23 mouse cellular contexts compared by ENCODE assay signal in the genomic region with DNA sequence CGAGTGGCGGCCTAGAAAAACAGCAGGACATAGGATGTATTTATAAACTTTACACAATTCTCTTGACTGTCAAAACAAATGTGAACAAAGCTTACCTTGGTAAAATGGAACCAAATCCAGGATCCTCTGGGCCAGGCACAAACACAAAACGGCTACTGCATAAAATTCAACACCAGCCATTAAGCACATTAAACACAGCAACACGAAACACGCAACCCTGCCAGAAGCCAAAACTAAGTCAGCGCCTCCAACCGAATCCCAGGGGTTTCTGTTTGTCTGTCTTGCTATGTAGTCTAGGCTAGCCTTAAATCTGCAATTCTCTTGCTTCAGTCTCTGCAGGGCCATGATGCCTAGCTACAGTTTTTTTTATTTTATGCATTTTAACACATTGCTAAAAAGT. TPM values are rescaled to one million over a fixed set of nuclear protein-coding genes. Genes with fewer than 3 reads are reported as not detected.
"Had no signal": no experiment of that assay in that cellular context is flagged by ENCODE, and none has a peak within 500 bp of the region (broad histone marks: within the 10 kb centered on the region; RNA-seq: fewer than 3 reads in every experiment).

No protein-coding gene starts in this region.

- H3K27me3 ChIP-seq: heart, embryonic 12.5 days; hindbrain, embryonic 13.5 days; hindbrain, embryonic 15.5 days; kidney, embryonic 15.5 days; limb, embryonic 13.5 days; limb, embryonic 15.5 days; liver, embryonic 12.5 days had no signal

- H3K4me2 ChIP-seq: heart, embryonic 12.5 days; hindbrain, embryonic 13.5 days; hindbrain, embryonic 15.5 days; kidney, embryonic 15.5 days; limb, embryonic 13.5 days; limb, embryonic 15.5 days; liver, embryonic 12.5 days had no signal

- H3K36me3 ChIP-seq: hindbrain, embryonic 13.5 days; hindbrain, embryonic 15.5 days had no signal

- ATAC-seq: hindbrain, postnatal 0 days; intestine, embryonic 16.5 days; liver, embryonic 12.5 days had no signal

- H3K27ac ChIP-seq: heart, adult 2 months; hindbrain, embryonic 13.5 days; hindbrain, embryonic 15.5 days; hindbrain, postnatal 0 days; kidney, embryonic 15.5 days; kidney, postnatal 0 days; limb, embryonic 13.5 days; limb, embryonic 15.5 days; liver, embryonic 12.5 days had no signal

- H3K9ac ChIP-seq: heart, embryonic 12.5 days; hindbrain, embryonic 13.5 days; hindbrain, embryonic 15.5 days; kidney, embryonic 15.5 days; limb, embryonic 13.5 days; limb, embryonic 15.5 days; liver, embryonic 12.5 days had no signal

- H3K4me1 ChIP-seq: hindbrain, embryonic 15.5 days; kidney, embryonic 15.5 days; limb, embryonic 13.5 days; limb, embryonic 15.5 days; liver, embryonic 12.5 days had no signal

- H3K9me3 ChIP-seq: heart, embryonic 12.5 days; hindbrain, embryonic 13.5 days; hindbrain, embryonic 15.5 days; kidney, embryonic 15.5 days; limb, embryonic 13.5 days; limb, embryonic 15.5 days; liver, embryonic 12.5 days had no signal

- H3K4me3 ChIP-seq: heart, adult 2 months; heart, embryonic 12.5 days; hindbrain, embryonic 13.5 days; hindbrain, embryonic 15.5 days; kidney, embryonic 15.5 days; limb, embryonic 13.5 days; limb, embryonic 15.5 days; liver, embryonic 12.5 days had no signal

- DNase-seq: gastrocnemius, postnatal 14 days; gastrocnemius, postnatal 36 days; heart, adult 2 months; heart, postnatal 10 days; kidney, adult 11 months; kidney, adult 2 months; kidney, adult 9 months; kidney, postnatal 14 days; kidney, postnatal 36 days; layer of hippocampus, adult 9-11 months; layer of hippocampus, postnatal 36 days; left cerebral cortex, postnatal 4 days had no signal

RNA-seq across cellular contexts. Expression of a gene that starts 3.9 kb away (rescaled TPM):
- total RNA-seq: hindbrain, postnatal 0 days had no signal
- polyA plus RNA-seq: gonadal fat pad, adult 2 months; heart, adult 2 months had no signal
